Mouse (Mus musculus) neural tube, embryonic 14.5 days (tissue): ENCODE measurements around the gene Ssc5d. TPM values are rescaled to one million over a fixed set of nuclear protein-coding genes. Genes with fewer than 3 reads are reported as not detected.

Experiments used
- ATAC-seq: fragments of 200-750 bp; cut with Nextera tagmentation; 2 replicates; pipeline ENCODE4 v1.8.0; 2017; ENCODE audit warnings: low read depth, mild to moderate bottlenecking, moderate TSS enrichment, moderate library complexity
- H3K27ac ChIP-seq: fragments of 300-500 bp; sonication (generic); 2 replicates; pipeline ENCODE4 v1.5.1; 2014; ENCODE audit warnings: low read depth, mild to moderate bottlenecking, control low read depth, low read length, moderate library complexity, mixed read lengths
- H3K27me3 ChIP-seq: fragments of 300-500 bp; sonication (generic); 2 replicates; pipeline ENCODE4 v1.6.1; 2014; ENCODE audit warnings: low read length; ENCODE audit not compliant: control insufficient read depth, insufficient read depth
- H3K36me3 ChIP-seq: fragments of 300-500 bp; sonication (generic); 2 replicates; pipeline ENCODE4 v1.6.1; 2014; ENCODE audit warnings: low read length, mixed read lengths; ENCODE audit not compliant: control insufficient read depth, insufficient read depth
- H3K4me1 ChIP-seq: fragments of 300-500 bp; sonication (generic); 2 replicates; pipeline ENCODE4 v1.6.1; 2014; ENCODE audit warnings: low read length; ENCODE audit not compliant: control insufficient read depth, insufficient read depth
- H3K4me2 ChIP-seq: fragments of 300-500 bp; sonication (generic); 2 replicates; pipeline ENCODE4 v1.6.1; 2014; ENCODE audit warnings: mild to moderate bottlenecking, low read depth, low read length, control low read depth
- H3K4me3 ChIP-seq: fragments of 300-500 bp; sonication (generic); 2 replicates; pipeline ENCODE4 v1.5.1; 2014; ENCODE audit warnings: low read depth, low read length, control low read depth, mixed read lengths
- H3K9ac ChIP-seq: fragments of 300-500 bp; sonication (generic); replicated peaks from 2 replicates; pipeline ENCODE4 v1.6.1; 2014; ENCODE audit warnings: low read depth, mild to moderate bottlenecking, control low read depth, low read length, mixed read lengths
- H3K9me3 ChIP-seq: fragments of 300-500 bp; sonication (generic); 2 replicates; pipeline ENCODE4 v1.6.1; 2016; ENCODE audit warnings: low read length; ENCODE audit not compliant: control insufficient read depth
- WGBS: fragments of 180-500 bp; shearing (Covaris S2); extraction: QIAGEN DNeasy Blood & Tissue Kit; methylation state at CpG from one replicate; pipeline ENCODE4 v1.1.7; 2014; 5-methylcytosine and 5-hydroxymethylcytosine counted together
- polyA plus RNA-seq: library from polyadenylated mRNA; unstranded; fragments of >200 nt; fragmentation: Nextera tagmentation; extraction: Ambion mirVana; gene quantifications from 2 replicates; pipeline ENCODE4 v1.2.1, GENCODE M21; 2014

Gene Ssc5d
- polyA plus RNA-seq, 1 experiment from 2014 or later: 0.40 TPM

- Histone ChIP-seq H3K27me3 (no peaks in the 10 kb centered on the region), H3K36me3 (no peaks in the 10 kb centered on the region), H3K9me3 (no peaks in the 10 kb centered on the region), H3K27ac (no peak overlapping the region), H3K4me3 (no peak overlapping the region), H3K4me1 (no peaks in the 10 kb centered on the region), H3K4me2 (no peak overlapping the region), H3K9ac (no peak overlapping the region)
- WGBS: 87% methylated on average over 19 of the region's 19 CpGs
- no peak for ATAC-seq
Measured at GRCm38 (mm10) chr7:4950561-4951342, 25.2 kb downstream of the Ssc5d start.

- H3K27ac ChIP-seq: no peak overlapping the region
- no peak overlapping the region for H3K4me3 ChIP-seq
- no peaks in the 10 kb centered on the region for H3K9me3 ChIP-seq
- H3K27me3 ChIP-seq: no peaks in the 10 kb centered on the region
- no peak overlapping the region for H3K9ac ChIP-seq
- 32% methylated on average over 10 of the region's 10 CpGs for WGBS
- H3K36me3 ChIP-seq: no peaks in the 10 kb centered on the region
- no peak overlapping the region for H3K4me2 ChIP-seq
- ATAC-seq: no peak
- H3K4me1 ChIP-seq: no peaks in the 10 kb centered on the region
Measured at GRCm38 (mm10) chr7:4953815-4954445, 28.3 kb downstream of the Ssc5d start.

GRCm38 (mm10) chr7:4957361-4957760 lies 31.8 kb downstream of the Ssc5d start:
- Histone ChIP-seq H3K9ac (no peak overlapping the region), H3K4me2 (no peak overlapping the region), H3K36me3 (no peaks in the 10 kb centered on the region), H3K27me3 (no peaks in the 10 kb centered on the region), H3K4me1 (no peaks in the 10 kb centered on the region), H3K4me3 (no peak overlapping the region), H3K27ac (no peak overlapping the region), H3K9me3 (no peaks in the 10 kb centered on the region)
- ATAC-seq: no peak
- WGBS: 87% methylated on average over 10 of the region's 10 CpGs

GRCm38 (mm10) chr7:4963527-4963926 lies 37.9 kb downstream of the Ssc5d start:
- ATAC-seq: no peak
- Histone ChIP-seq H3K27me3 (no peaks in the 10 kb centered on the region), H3K4me1 (no peaks in the 10 kb centered on the region), H3K27ac (no peak overlapping the region), H3K4me3 (no peak overlapping the region), H3K4me2 (no peak overlapping the region), H3K9me3 (no peaks in the 10 kb centered on the region), H3K9ac (no peak overlapping the region), H3K36me3 (no peaks in the 10 kb centered on the region)
- WGBS: 78% methylated on average over 5 of the region's 5 CpGs

GRCm38 (mm10) chr7:4964272-4964671 lies 38.7 kb downstream of the Ssc5d start, which contains the start of gene Sbk2:
Gene Sbk2, minus strand, starts transcription at chr7:4964406.
- H3K27ac ChIP-seq: no peak within 1 kb of the TSS
- H3K9me3 ChIP-seq: no peaks in the 10 kb centered on the region
- no peaks in the 10 kb centered on the region for H3K27me3 ChIP-seq
- no peak within 1 kb of the TSS for H3K4me2 ChIP-seq
- H3K36me3 ChIP-seq: no peaks in the 10 kb centered on the region
- H3K4me3 ChIP-seq: no peak within 1 kb of the TSS
- WGBS: 6% methylated on average over 10 of the region's 10 CpGs
- peak; percentile 76; the same call in 1 of the 2 replicates for ATAC-seq
- H3K4me1 ChIP-seq: no peaks in the 10 kb centered on the region
- H3K9ac ChIP-seq: no peak within 1 kb of the TSS

GRCm38 (mm10) chr7:4964988-4965387 lies 39.4 kb downstream of the Ssc5d start:
- Histone ChIP-seq H3K4me2 (no peak overlapping the region), H3K9ac (no peak overlapping the region), H3K4me3 (no peak overlapping the region), H3K36me3 (no peaks in the 10 kb centered on the region), H3K27me3 (no peaks in the 10 kb centered on the region), H3K27ac (no peak overlapping the region), H3K4me1 (no peaks in the 10 kb centered on the region), H3K9me3 (no peaks in the 10 kb centered on the region)
- ATAC-seq: no peak
- WGBS: 86% methylated on average over 5 of the region's 5 CpGs

GRCm38 (mm10) chr7:4971068-4971467 lies 45.5 kb downstream of the Ssc5d start, which contains the start of gene Sbk3:
Gene Sbk3, minus strand, starts transcription at chr7:4971168.
- 51% methylated on average over 6 of the region's 6 CpGs for WGBS
- Histone ChIP-seq H3K27ac (no peak within 1 kb of the TSS), H3K4me3 (no peak within 1 kb of the TSS), H3K9ac (no peak within 1 kb of the TSS), H3K27me3 (no peaks in the 10 kb centered on the region), H3K4me1 (no peaks in the 10 kb centered on the region), H3K9me3 (no peaks in the 10 kb centered on the region), H3K36me3 (no peaks in the 10 kb centered on the region), H3K4me2 (no peak within 1 kb of the TSS)
- ATAC-seq: no peak

- H3K27ac ChIP-seq: no peak overlapping the region
- no peaks in the 10 kb centered on the region for H3K27me3 ChIP-seq
- H3K4me1 ChIP-seq: no peaks in the 10 kb centered on the region
- H3K9me3 ChIP-seq: no peaks in the 10 kb centered on the region
- no peak overlapping the region for H3K9ac ChIP-seq
- no peak overlapping the region for H3K4me2 ChIP-seq
- H3K4me3 ChIP-seq: no peak overlapping the region
- H3K36me3 ChIP-seq: no peaks in the 10 kb centered on the region
- 43% methylated on average over 7 of the region's 7 CpGs for WGBS
- ATAC-seq: no peak
Measured at GRCm38 (mm10) chr7:4971710-4972109, 46.1 kb downstream of the Ssc5d start.

- no peak overlapping the region for H3K4me3 ChIP-seq
- 80% methylated on average over 18 of the region's 18 CpGs for WGBS
- no peak for ATAC-seq
- H3K36me3 ChIP-seq: no peaks in the 10 kb centered on the region
- no peak overlapping the region for H3K4me2 ChIP-seq
- H3K9me3 ChIP-seq: no peaks in the 10 kb centered on the region
- H3K27me3 ChIP-seq: no peaks in the 10 kb centered on the region
- H3K9ac ChIP-seq: no peak overlapping the region
- H3K27ac ChIP-seq: no peak overlapping the region
- H3K4me1 ChIP-seq: no peaks in the 10 kb centered on the region
Measured at GRCm38 (mm10) chr7:4972321-4973047, 46.9 kb downstream of the Ssc5d start.
